Mouse (Mus musculus): ENCODE results near the gene Plekha5. TPM values are rescaled to one million over a fixed set of nuclear protein-coding genes. Genes with fewer than 3 reads are reported as not detected.
"Not testable (repeated sequence)": the region's sequence is repeated elsewhere in the genome, so short reads cannot be mapped to it uniquely, and the experiment has no call there.

The Plekha5 gene
- polyA plus RNA-seq, 1 experiment from 2014 or later: 42.2 TPM

DNA sequence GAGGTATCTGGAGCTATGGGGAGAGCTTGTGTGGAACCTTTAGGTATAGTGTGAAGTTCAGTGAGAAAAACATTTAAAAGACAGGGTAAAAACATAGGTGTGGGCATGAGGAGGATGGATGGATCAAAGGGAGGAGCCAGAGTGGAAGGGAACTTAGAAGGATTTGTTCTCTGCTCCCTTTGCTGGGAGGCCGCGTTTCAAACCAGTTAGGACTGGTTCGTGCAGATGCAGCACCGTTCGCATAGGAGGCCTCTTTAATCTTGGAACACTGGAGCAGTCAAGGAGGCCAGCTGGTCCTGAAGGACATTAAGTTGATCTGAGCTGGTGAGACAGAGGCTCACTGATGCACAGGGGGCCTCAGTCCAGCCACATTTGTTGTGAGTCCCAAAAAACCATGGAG lies 175.5 kb downstream of the Plekha5 start:
- Histone ChIP-seq H3K4me3 (ENCODE audit: low read depth, low read length) (no peak overlapping the region), H3K9me3 (ENCODE audit: control insufficient read depth, low read length) (no peaks in the 10 kb centered on the region), H3K27ac (ENCODE audit: low read depth, low read length) (no peak overlapping the region), H3K4me1 (ENCODE audit: control insufficient read depth, insufficient read depth, low read length) (no peaks in the 10 kb centered on the region), H3K36me3 (ENCODE audit: control insufficient read depth, insufficient read depth, low read length) (peaks cover 3% of the 10 kb centered on the region; the same call in 1 of the 2 replicates), H3K4me2 (ENCODE audit: low read depth, low read length) (no peak overlapping the region), H3K27me3 (ENCODE audit: control insufficient read depth, insufficient read depth, low read length) (no peaks in the 10 kb centered on the region), H3K9ac (replicated peaks; ENCODE audit: low read depth, low read length) (no peak overlapping the region)
- ATAC-seq (ENCODE audit: low read depth): no peak
- WGBS: 94% methylated on average over 5 of the region's 5 CpGs

DNA sequence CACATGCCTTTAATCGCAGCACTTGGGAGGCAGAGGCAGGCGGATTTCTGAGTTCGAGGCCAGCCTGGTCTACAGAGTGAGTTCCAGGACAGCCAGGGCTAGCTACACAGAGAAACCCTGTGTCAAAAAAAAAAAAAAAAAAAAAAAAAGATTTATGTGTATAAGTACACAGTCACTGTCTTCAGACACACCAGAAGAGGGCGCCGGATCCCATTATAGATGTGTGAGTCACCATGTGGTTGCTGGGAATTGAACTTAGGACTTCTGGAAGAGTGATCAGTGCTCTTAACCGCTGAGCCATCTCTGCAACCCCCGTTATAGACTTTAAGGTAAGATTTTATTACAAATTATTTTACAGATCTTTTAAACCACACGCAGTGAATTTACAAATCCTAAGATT lies 176.8 kb downstream of the Plekha5 start:
- WGBS: 95% methylated on average over 8 of the region's 8 CpGs

DNA sequence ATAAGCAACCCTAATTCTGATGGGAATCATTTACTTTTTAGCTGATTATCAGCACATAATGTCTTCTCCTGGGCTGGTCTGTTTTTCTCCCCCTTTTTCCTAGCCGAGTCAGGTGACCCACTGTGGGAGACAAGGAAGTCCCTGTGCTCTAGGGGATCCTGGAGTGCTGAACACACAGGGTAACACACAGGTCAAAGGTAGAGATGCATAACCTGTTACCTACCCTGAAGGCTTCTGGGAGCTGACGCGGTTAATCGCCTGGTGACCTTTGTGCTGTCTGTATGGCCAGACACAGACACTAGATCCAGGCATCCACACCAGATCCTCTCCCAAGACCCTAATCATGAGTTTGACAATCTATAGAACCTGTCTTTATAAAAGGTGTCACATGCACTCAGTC lies 177.3 kb downstream of the Plekha5 start:
- no peaks in the 10 kb centered on the region for H3K27me3 ChIP-seq (ENCODE audit: control insufficient read depth, insufficient read depth, low read length)
- H3K36me3 ChIP-seq (ENCODE audit: control insufficient read depth, insufficient read depth, low read length): no peaks in the 10 kb centered on the region
- no peaks in the 10 kb centered on the region for H3K9me3 ChIP-seq (ENCODE audit: control insufficient read depth, low read length)
- no peak for ATAC-seq (ENCODE audit: low read depth)
- no peak overlapping the region for H3K9ac ChIP-seq (replicated peaks; ENCODE audit: low read depth, low read length)
- no peak overlapping the region for H3K4me2 ChIP-seq (ENCODE audit: low read depth, low read length)
- no peak overlapping the region for H3K4me3 ChIP-seq (ENCODE audit: low read depth, low read length)
- no peak overlapping the region for H3K27ac ChIP-seq (ENCODE audit: low read depth, low read length)
- 92% methylated on average over 4 of the region's 4 CpGs for WGBS
- H3K4me1 ChIP-seq (ENCODE audit: control insufficient read depth, insufficient read depth, low read length): no peaks in the 10 kb centered on the region

More for the DNA sequence above, 176.8 kb downstream of the Plekha5 start:
- H3K27me3 ChIP-seq (ENCODE audit: control insufficient read depth, insufficient read depth, low read length); H3K9ac ChIP-seq (replicated peaks; ENCODE audit: low read depth, low read length); H3K36me3 ChIP-seq (ENCODE audit: control insufficient read depth, insufficient read depth, low read length); H3K4me3 ChIP-seq (ENCODE audit: low read depth, low read length); H3K9me3 ChIP-seq (ENCODE audit: control insufficient read depth, low read length); H3K4me2 ChIP-seq (ENCODE audit: low read depth, low read length); H3K27ac ChIP-seq (ENCODE audit: low read depth, low read length); H3K4me1 ChIP-seq (ENCODE audit: control insufficient read depth, insufficient read depth, low read length); ATAC-seq (ENCODE audit: low read depth): not testable (repeated sequence)

DNA sequence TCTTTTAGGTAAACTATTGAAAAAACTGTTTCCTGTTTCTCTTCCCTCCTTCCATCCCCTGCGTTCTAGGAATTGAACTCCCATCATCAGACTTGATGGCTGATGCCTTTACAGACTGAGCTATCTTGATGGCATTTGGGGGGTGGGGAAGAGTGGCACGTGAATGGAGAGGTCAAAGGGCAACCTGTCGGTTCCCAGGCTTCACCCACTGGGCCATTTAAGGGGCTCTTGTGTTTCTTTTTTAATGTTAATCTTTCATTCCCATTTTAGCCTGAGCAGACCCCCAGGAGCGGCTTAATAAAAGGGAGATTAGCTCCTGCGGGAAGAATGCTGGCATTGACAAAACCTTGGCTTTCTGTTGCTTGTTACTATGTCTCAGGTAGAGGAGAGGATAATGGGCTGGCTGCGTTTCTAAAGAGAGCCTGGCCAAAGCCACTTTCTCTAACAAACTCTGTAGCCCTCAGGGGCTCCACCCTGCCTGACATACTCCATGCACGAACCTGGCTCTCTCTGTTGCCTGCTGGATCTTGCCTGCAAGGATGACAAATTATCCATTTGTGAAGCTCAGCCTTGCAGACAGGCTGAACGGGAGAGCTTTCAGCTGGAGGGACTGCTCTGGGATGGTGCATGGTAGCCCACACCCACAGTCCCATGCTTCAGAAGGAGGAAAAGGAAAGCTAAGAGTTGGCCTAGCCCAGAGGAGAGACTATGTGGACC lies 179.5 kb downstream of the Plekha5 start:
- H3K27ac ChIP-seq (ENCODE audit: low read depth, low read length): no peak overlapping the region
- no peaks in the 10 kb centered on the region for H3K36me3 ChIP-seq (ENCODE audit: control insufficient read depth, insufficient read depth, low read length)
- whole genome bisulfite sequencing: 6% methylated on average over 8 of the region's 8 CpGs
- ATAC-seq (ENCODE audit: low read depth): no peak
- H3K9ac ChIP-seq (replicated peaks; ENCODE audit: low read depth, low read length): no peak overlapping the region
- H3K27me3 ChIP-seq (ENCODE audit: control insufficient read depth, insufficient read depth, low read length): no peaks in the 10 kb centered on the region
- H3K4me1 ChIP-seq (ENCODE audit: control insufficient read depth, insufficient read depth, low read length): no peaks in the 10 kb centered on the region
- no peak overlapping the region for H3K4me3 ChIP-seq (ENCODE audit: low read depth, low read length)
- no peak overlapping the region for H3K4me2 ChIP-seq (ENCODE audit: low read depth, low read length)
- no peaks in the 10 kb centered on the region for H3K9me3 ChIP-seq (ENCODE audit: control insufficient read depth, low read length)

DNA sequence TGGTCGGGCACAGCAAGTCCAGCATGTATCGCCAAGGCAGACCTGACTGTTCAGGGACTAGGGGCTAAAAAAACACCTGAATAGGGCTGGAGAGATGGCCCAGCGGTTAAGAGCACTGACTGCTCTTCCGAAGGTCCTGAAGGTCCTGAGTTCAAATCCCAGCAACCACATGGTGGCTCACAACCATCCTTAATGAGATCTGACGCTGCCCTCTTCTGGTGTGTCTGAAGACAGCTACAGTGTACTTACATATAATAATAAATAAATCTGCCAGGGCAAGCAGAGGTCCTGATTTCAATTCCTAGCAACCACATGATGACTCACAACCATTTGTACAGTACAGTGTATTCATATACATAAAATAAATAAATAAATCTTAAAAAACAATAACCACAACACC lies 181.3 kb downstream of the Plekha5 start:
- not testable (repeated sequence) for H3K27me3 ChIP-seq (ENCODE audit: control insufficient read depth, insufficient read depth, low read length); H3K27ac ChIP-seq (ENCODE audit: low read depth, low read length); H3K9ac ChIP-seq (replicated peaks; ENCODE audit: low read depth, low read length); H3K4me1 ChIP-seq (ENCODE audit: control insufficient read depth, insufficient read depth, low read length); H3K4me2 ChIP-seq (ENCODE audit: low read depth, low read length); H3K9me3 ChIP-seq (ENCODE audit: control insufficient read depth, low read length); H3K4me3 ChIP-seq (ENCODE audit: low read depth, low read length); H3K36me3 ChIP-seq (ENCODE audit: control insufficient read depth, insufficient read depth, low read length); ATAC-seq (ENCODE audit: low read depth)
- WGBS: 78% methylated on average over 5 of the region's 5 CpGs

DNA sequence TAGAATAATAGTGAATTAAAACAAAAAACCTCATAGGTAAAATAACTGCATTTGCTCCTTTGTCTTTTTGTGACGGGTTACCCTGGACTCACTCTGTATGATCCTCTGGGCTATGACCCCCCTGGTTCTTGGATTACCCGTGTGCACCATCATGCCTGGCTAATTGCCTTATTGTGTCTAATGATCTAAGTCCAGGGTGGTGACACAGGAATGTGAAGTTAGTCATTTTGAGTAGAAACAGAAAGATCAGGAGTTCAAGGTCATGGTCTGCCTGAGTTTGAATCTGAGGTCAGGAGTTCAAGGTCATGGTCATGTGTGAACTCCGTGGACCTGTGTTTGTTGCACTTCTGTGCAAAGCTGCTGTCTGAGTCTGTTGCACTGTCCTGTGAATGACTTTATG lies 181.9 kb downstream of the Plekha5 start:
- WGBS: 64% methylated on average over 3 of the region's 3 CpGs

DNA sequence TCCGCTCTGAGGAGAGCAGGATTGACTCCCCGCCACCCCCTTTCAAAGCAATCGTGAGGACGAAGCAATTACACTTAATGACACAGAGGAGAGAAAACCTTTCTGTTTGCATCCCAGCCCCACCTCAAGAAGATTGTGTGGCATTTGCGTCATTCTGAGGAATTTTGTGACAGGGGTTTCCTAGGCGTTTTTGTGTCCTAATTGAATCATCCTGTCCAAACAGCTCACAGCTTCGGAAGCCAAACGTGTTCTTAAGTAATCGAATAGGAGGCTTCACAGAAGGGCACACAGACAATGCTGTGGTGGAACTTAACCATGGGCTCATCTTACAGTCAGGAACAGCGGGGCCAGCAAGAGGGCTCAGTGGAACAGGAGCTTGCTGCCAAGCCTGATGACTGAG lies 182.7 kb downstream of the Plekha5 start:
- Histone ChIP-seq H3K27ac (ENCODE audit: low read depth, low read length) (no peak overlapping the region), H3K4me1 (ENCODE audit: control insufficient read depth, insufficient read depth, low read length) (no peaks in the 10 kb centered on the region)
- 55% methylated on average over 10 of the region's 10 CpGs for WGBS

More for the DNA sequence above, 181.9 kb downstream of the Plekha5 start:
- no peak for ATAC-seq (ENCODE audit: low read depth)
- H3K36me3 ChIP-seq (ENCODE audit: control insufficient read depth, insufficient read depth, low read length): no peaks in the 10 kb centered on the region
- no peak overlapping the region for H3K27ac ChIP-seq (ENCODE audit: low read depth, low read length)
- H3K27me3 ChIP-seq (ENCODE audit: control insufficient read depth, insufficient read depth, low read length): no peaks in the 10 kb centered on the region
- no peak overlapping the region for H3K9ac ChIP-seq (replicated peaks; ENCODE audit: low read depth, low read length)
- no peaks in the 10 kb centered on the region for H3K9me3 ChIP-seq (ENCODE audit: control insufficient read depth, low read length)
- H3K4me1 ChIP-seq (ENCODE audit: control insufficient read depth, insufficient read depth, low read length): no peaks in the 10 kb centered on the region
- H3K4me2 ChIP-seq (ENCODE audit: low read depth, low read length): no peak overlapping the region
- no peak overlapping the region for H3K4me3 ChIP-seq (ENCODE audit: low read depth, low read length)

DNA sequence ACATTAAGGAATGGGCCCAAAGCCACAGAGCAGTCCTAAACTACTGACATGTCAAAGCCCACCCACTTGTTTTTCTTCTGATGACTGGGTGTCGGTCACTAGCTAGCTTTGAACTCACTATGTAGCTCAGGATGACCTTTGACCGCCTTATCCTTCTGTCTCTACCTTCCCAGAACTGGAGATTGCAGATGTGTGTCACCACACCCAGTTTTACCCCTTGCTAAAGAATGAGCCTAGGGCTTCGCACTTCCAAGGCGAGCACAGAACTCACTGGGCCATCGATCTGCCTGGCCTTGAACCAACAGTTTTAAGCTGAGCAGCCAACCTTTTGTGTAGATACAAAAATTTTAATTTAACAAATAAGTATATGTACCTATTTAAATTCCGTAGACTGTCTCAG lies 184.8 kb downstream of the Plekha5 start:
- Histone ChIP-seq H3K27me3 (ENCODE audit: control insufficient read depth, insufficient read depth, low read length) (no peaks in the 10 kb centered on the region), H3K4me1 (ENCODE audit: control insufficient read depth, insufficient read depth, low read length) (no peaks in the 10 kb centered on the region), H3K4me2 (ENCODE audit: low read depth, low read length) (no peak overlapping the region), H3K36me3 (ENCODE audit: control insufficient read depth, insufficient read depth, low read length) (no peaks in the 10 kb centered on the region), H3K9ac (replicated peaks; ENCODE audit: low read depth, low read length) (no peak overlapping the region), H3K9me3 (ENCODE audit: control insufficient read depth, low read length) (no peaks in the 10 kb centered on the region), H3K27ac (ENCODE audit: low read depth, low read length) (no peak overlapping the region), H3K4me3 (ENCODE audit: low read depth, low read length) (no peak overlapping the region)
- 95% methylated on average over 6 of the region's 6 CpGs for WGBS
- ATAC-seq (ENCODE audit: low read depth): no peak

More for the DNA sequence above, 182.7 kb downstream of the Plekha5 start:
- Histone ChIP-seq H3K36me3 (ENCODE audit: control insufficient read depth, insufficient read depth, low read length) (no peaks in the 10 kb centered on the region), H3K9ac (replicated peaks; ENCODE audit: low read depth, low read length) (no peak overlapping the region), H3K4me2 (ENCODE audit: low read depth, low read length) (no peak overlapping the region), H3K4me3 (ENCODE audit: low read depth, low read length) (no peak overlapping the region), H3K9me3 (ENCODE audit: control insufficient read depth, low read length) (no peaks in the 10 kb centered on the region), H3K27me3 (ENCODE audit: control insufficient read depth, insufficient read depth, low read length) (no peaks in the 10 kb centered on the region)
- ATAC-seq (ENCODE audit: low read depth): no peak

DNA sequence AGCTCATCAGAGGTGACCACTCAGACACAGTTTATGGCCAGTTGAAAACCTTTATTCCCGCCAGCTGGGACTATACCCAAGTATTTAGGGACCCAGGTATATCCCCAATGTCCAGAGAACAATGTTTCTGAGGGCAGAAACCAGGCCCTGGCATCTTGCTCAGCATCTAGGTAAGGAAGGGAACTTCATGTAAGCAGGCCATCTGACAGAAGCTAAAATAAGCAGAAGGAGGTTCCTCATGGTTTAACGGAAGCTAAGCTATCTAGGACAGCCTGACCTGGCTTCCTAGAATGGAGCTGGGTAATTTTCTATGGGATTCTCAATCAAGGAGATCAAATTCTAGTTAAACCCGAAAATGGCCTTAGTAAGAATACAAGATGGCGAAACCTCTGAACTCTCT lies 185.7 kb downstream of the Plekha5 start:
- no peak for ATAC-seq (ENCODE audit: low read depth)
- no peaks in the 10 kb centered on the region for H3K9me3 ChIP-seq (ENCODE audit: control insufficient read depth, low read length)
- no peak overlapping the region for H3K4me3 ChIP-seq (ENCODE audit: low read depth, low read length)
- 88% methylated on average over 4 of the region's 4 CpGs for WGBS
- no peaks in the 10 kb centered on the region for H3K4me1 ChIP-seq (ENCODE audit: control insufficient read depth, insufficient read depth, low read length)
- H3K27me3 ChIP-seq (ENCODE audit: control insufficient read depth, insufficient read depth, low read length): no peaks in the 10 kb centered on the region
- H3K4me2 ChIP-seq (ENCODE audit: low read depth, low read length): no peak overlapping the region
- no peak overlapping the region for H3K27ac ChIP-seq (ENCODE audit: low read depth, low read length)
- no peak overlapping the region for H3K9ac ChIP-seq (replicated peaks; ENCODE audit: low read depth, low read length)
- no peaks in the 10 kb centered on the region for H3K36me3 ChIP-seq (ENCODE audit: control insufficient read depth, insufficient read depth, low read length)

Data from neural tube, embryonic 14.5 days (tissue).